Mouse (Mus musculus): ENCODE results near the gene Foxs1.
A peak's percentile ranks its signal among the peaks of the same experiment; 100 is the strongest.

The Foxs1 gene

GRCm38 (mm10) chr2:152904127-152904643, 28.8 kb downstream of the Foxs1 start:
- no peak for DNase-seq (ENCODE audit: low read depth, low spot score)

GRCm38 (mm10) chr2:152903586-152903985, 29.4 kb downstream of the Foxs1 start:
- no peak for DNase-seq (ENCODE audit: low read depth, low spot score)

- DNase-seq (ENCODE audit: low read depth, low spot score), result no peak
Measured at GRCm38 (mm10) chr2:152902658-152903057, 30.4 kb downstream of the Foxs1 start.

- no peak for DNase-seq (ENCODE audit: low read depth, low spot score)
Measured at GRCm38 (mm10) chr2:152901296-152901695, 31.7 kb downstream of the Foxs1 start.

GRCm38 (mm10) chr2:152899011-152899410, 34.0 kb downstream of the Foxs1 start:
- no peak for DNase-seq (ENCODE audit: low read depth, low spot score)

- DNase-seq (ENCODE audit: low read depth, low spot score), result no peak
Measured at GRCm38 (mm10) chr2:152896926-152897325, 36.1 kb downstream of the Foxs1 start.

GRCm38 (mm10) chr2:152895834-152896233, 37.2 kb downstream of the Foxs1 start:
- no peak for DNase-seq (ENCODE audit: low read depth, low spot score)

GRCm38 (mm10) chr2:152888774-152889173, 44.2 kb downstream of the Foxs1 start:
- DNase-seq (ENCODE audit: low read depth, low spot score), result no peak

- DNase-seq (ENCODE audit: low read depth, low spot score), result no peak
Measured at GRCm38 (mm10) chr2:152887230-152887629, 45.8 kb downstream of the Foxs1 start.

- peak; percentile 49 for DNase-seq (ENCODE audit: low read depth, low spot score)
Measured at GRCm38 (mm10) chr2:152884101-152884645, 48.8 kb downstream of the Foxs1 start.
